Mouse (Mus musculus): ENCODE results near the gene Rapgef1. TPM values are rescaled to one million over a fixed set of nuclear protein-coding genes. Genes with fewer than 3 reads are reported as not detected.

Gene Rapgef1
- total RNA-seq, 1 experiment: 48.5 TPM

DNA sequence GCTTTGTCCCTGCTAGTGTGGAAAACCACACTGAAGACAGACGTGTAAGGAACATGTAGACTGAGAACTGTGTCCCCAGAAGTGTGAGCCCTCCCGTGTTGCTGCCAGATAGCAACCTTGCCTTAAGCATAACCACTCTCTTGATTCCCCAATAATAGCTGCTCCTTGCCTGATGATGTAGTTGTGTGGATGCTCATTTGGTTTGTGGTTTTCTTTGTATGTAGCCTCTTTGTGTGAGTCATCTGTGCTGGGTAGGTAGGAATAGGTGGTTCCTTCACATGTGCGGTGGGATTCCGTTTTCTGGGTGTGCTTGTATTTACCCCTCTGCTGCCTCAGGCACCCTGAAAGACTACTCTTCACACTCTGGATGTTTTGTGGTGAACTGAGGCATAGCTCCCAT, 49.4 kb downstream of the Rapgef1 start:
- H3K27ac ChIP-seq (ENCODE audit: insufficient read depth, low read depth, low read length, poor library complexity, severe bottlenecking): no peak overlapping the region
- no peak overlapping the region for H3K4me3 ChIP-seq (ENCODE audit: insufficient read depth in 1 of 2, low read depth in 1 of 2, low read length in 2 of 2, poor library complexity in 1 of 2, severe bottlenecking in 1 of 2)
- H3K9me3 ChIP-seq (ENCODE audit: control insufficient read depth, insufficient read depth, low read depth, low read length): no peaks in the 10 kb centered on the region
- no peak overlapping the region for H3K9ac ChIP-seq (ENCODE audit: insufficient read depth, low read depth, low read length, poor library complexity, severe bottlenecking)
- DNase-seq (ENCODE audit: low read depth, low spot score): no peak
- in situ Hi-C loops (cut with MboI; ENCODE audit: low sequenced_read_pairs in 2 of 2, unreplicated experiment in 2 of 2): no loop called here
- peaks cover 27 to 44% of the 10 kb centered on the region in 2 experiments for H3K4me1 ChIP-seq (ENCODE audit: control insufficient read depth in 2 of 2, insufficient read depth in 2 of 2, low read length in 2 of 2, poor library complexity in 1 of 2)
- H3K36me3 ChIP-seq (ENCODE audit: control insufficient read depth, insufficient read depth, low read length, poor library complexity, severe bottlenecking): no peaks in the 10 kb centered on the region
- no peak for TF ChIP-seq MAFK (IDR thresholded peaks at IDR 0.05; ENCODE audit: insufficient read depth, low read depth, low read length)
- TF ChIP-seq ZC3H11A (IDR thresholded peaks at IDR 0.05; ENCODE audit: borderline replicate concordance, low read depth, low read length): no peak
- TF ChIP-seq HCFC1 (IDR thresholded peaks at IDR 0.05; ENCODE audit: borderline replicate concordance, insufficient read depth, low read length): no peak

DNA sequence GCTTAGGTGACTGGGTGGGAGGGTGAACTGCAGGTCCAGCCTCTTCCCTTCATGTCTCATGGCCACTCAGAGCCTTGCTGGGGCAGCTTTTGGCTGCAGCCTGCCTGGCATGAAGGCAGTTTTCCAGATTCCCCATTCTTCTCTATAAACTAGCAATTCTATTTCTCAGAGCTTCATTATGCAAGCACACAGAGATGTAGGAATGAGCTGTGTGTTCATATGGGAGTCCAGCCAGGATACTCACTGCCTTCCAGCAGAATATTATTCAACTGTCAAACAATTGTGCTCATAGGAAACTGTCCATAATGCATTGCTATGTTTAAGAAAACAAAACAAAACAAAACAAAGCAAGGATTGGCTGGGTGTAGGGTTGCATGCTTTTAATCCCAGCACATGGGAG, 50.2 kb downstream of the Rapgef1 start:
- in situ Hi-C loops (cut with MboI; ENCODE audit: low sequenced_read_pairs in 2 of 2, unreplicated experiment in 2 of 2): no loop called here
- Histone ChIP-seq H3K4me1 (ENCODE audit: control insufficient read depth in 2 of 2, insufficient read depth in 2 of 2, low read length in 2 of 2, poor library complexity in 1 of 2) (peaks cover 27 to 46% of the 10 kb centered on the region in 2 experiments), H3K27ac (ENCODE audit: insufficient read depth, low read depth, low read length, poor library complexity, severe bottlenecking) (no peak overlapping the region), H3K4me3 (ENCODE audit: insufficient read depth in 1 of 2, low read depth in 1 of 2, low read length in 2 of 2, poor library complexity in 1 of 2, severe bottlenecking in 1 of 2) (no peak overlapping the region), H3K9me3 (ENCODE audit: control insufficient read depth, insufficient read depth, low read depth, low read length) (no peaks in the 10 kb centered on the region), H3K9ac (ENCODE audit: insufficient read depth, low read depth, low read length, poor library complexity, severe bottlenecking) (no peak overlapping the region), H3K36me3 (ENCODE audit: control insufficient read depth, insufficient read depth, low read length, poor library complexity, severe bottlenecking) (no peaks in the 10 kb centered on the region)
- no peak for DNase-seq (ENCODE audit: low read depth, low spot score)
- TF ChIP-seq HCFC1 (IDR thresholded peaks at IDR 0.05; ENCODE audit: borderline replicate concordance, insufficient read depth, low read length) (no peak), ZNF384 (IDR thresholded peaks at IDR 0.05; ENCODE audit: low read depth, low read length) (no peak), CHD2 (IDR thresholded peaks at IDR 0.05; ENCODE audit: low read depth, low read length) (no peak)

DNA sequence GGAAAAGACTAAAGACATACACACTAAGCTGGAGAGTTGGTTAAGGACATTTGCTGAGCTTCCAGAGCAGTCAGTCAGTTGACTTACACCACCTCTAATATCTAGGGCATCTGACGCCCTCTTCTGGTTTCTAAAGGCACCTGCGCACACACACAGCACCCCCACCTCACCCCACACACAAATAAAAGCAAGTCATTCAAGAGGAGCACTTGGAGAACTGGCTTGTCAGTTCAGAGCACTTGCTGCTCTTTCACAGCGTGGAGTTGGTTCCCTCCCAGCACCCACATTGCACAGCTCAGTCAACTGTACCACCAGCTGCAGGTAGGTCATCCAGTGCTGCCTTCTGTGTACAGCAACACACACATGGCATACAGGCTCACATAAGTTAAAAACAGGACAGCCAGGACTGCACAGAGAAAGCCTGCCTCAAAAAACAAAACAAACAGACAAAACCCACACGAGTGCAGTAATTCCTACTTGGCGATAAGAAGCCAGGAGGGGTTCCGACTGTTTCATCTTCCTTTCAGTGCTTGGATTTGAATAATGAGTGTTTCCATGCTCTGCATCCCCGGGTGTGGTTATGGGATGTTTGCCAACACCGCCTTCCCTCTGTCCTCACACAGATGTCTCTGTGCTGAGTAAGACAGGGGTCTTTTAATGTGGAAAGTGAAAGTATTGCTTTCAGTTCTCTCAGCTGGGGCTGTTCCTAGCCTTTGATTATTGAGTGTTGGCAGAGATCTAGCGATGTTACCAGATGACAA, 50.9 kb downstream of the Rapgef1 start:
- no peak for DNase-seq (ENCODE audit: low read depth, low spot score)
- H3K27ac ChIP-seq (ENCODE audit: insufficient read depth, low read depth, low read length, poor library complexity, severe bottlenecking): no peak overlapping the region
- H3K9ac ChIP-seq (ENCODE audit: insufficient read depth, low read depth, low read length, poor library complexity, severe bottlenecking): no peak overlapping the region
- peaks cover 27 to 46% of the 10 kb centered on the region in 2 experiments for H3K4me1 ChIP-seq (ENCODE audit: control insufficient read depth in 2 of 2, insufficient read depth in 2 of 2, low read length in 2 of 2, poor library complexity in 1 of 2)
- in situ Hi-C loops (cut with MboI; ENCODE audit: low sequenced_read_pairs in 2 of 2, unreplicated experiment in 2 of 2): no loop called here
- H3K9me3 ChIP-seq (ENCODE audit: control insufficient read depth, insufficient read depth, low read depth, low read length): no peaks in the 10 kb centered on the region
- H3K4me3 ChIP-seq (ENCODE audit: insufficient read depth in 1 of 2, low read depth in 1 of 2, low read length in 2 of 2, poor library complexity in 1 of 2, severe bottlenecking in 1 of 2): no peak overlapping the region
- TF ChIP-seq ZNF384 (IDR thresholded peaks at IDR 0.05; ENCODE audit: low read depth, low read length) (no peak), MAFK (IDR thresholded peaks at IDR 0.05; ENCODE audit: insufficient read depth, low read depth, low read length) (no peak), CHD2 (IDR thresholded peaks at IDR 0.05; ENCODE audit: low read depth, low read length) (no peak), ZC3H11A (IDR thresholded peaks at IDR 0.05; ENCODE audit: borderline replicate concordance, low read depth, low read length) (no peak), HCFC1 (IDR thresholded peaks at IDR 0.05; ENCODE audit: borderline replicate concordance, insufficient read depth, low read length) (no peak)
- H3K36me3 ChIP-seq (ENCODE audit: control insufficient read depth, insufficient read depth, low read length, poor library complexity, severe bottlenecking): peaks cover 2% of the 10 kb centered on the region; the same call in 1 of the 2 replicates

DNA sequence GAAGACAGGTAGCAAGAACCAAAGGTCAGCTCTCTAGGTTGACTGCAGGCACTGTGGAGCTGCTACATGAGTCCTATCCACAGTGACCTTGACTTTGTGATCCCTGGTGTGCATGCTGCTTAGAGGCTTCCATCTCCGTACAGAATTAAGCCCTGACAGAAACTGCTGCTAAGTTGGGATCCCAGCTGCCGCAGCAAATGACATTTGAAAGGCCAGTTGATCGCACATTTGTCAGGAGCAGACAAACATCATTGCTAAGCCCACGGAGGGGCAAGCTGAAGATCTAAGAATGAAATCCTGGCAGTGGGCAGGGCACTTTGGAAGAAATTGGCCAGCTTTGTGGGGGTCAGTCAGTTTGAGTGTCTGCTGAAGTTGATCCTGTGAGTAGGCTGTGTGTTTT, 51.9 kb downstream of the Rapgef1 start:
- no peak for DNase-seq (ENCODE audit: low read depth, low spot score)
- Histone ChIP-seq H3K4me3 (ENCODE audit: insufficient read depth in 1 of 2, low read depth in 1 of 2, low read length in 2 of 2, poor library complexity in 1 of 2, severe bottlenecking in 1 of 2) (no peak overlapping the region), H3K9ac (ENCODE audit: insufficient read depth, low read depth, low read length, poor library complexity, severe bottlenecking) (no peak overlapping the region), H3K4me1 (ENCODE audit: control insufficient read depth in 2 of 2, insufficient read depth in 2 of 2, low read length in 2 of 2, poor library complexity in 1 of 2) (peaks cover 23 to 39% of the 10 kb centered on the region in 2 experiments), H3K27ac (ENCODE audit: insufficient read depth, low read depth, low read length, poor library complexity, severe bottlenecking) (no peak overlapping the region), H3K9me3 (ENCODE audit: control insufficient read depth, insufficient read depth, low read depth, low read length) (no peaks in the 10 kb centered on the region), H3K36me3 (ENCODE audit: control insufficient read depth, insufficient read depth, low read length, poor library complexity, severe bottlenecking) (peaks cover 2% of the 10 kb centered on the region; the same call in 1 of the 2 replicates)
- no peak for TF ChIP-seq CHD2 (IDR thresholded peaks at IDR 0.05; ENCODE audit: low read depth, low read length)
- TF ChIP-seq ZC3H11A (IDR thresholded peaks at IDR 0.05; ENCODE audit: borderline replicate concordance, low read depth, low read length): no peak
- TF ChIP-seq MAFK (IDR thresholded peaks at IDR 0.05; ENCODE audit: insufficient read depth, low read depth, low read length): no peak
- TF ChIP-seq ZNF384 (IDR thresholded peaks at IDR 0.05; ENCODE audit: low read depth, low read length): no peak
- TF ChIP-seq HCFC1 (IDR thresholded peaks at IDR 0.05; ENCODE audit: borderline replicate concordance, insufficient read depth, low read length): no peak
- in situ Hi-C loops (cut with MboI; ENCODE audit: low sequenced_read_pairs in 2 of 2, unreplicated experiment in 2 of 2): no loop called here

All from ES-E14 (cell line).